Mouse (Mus musculus): ENCODE data around the gene Mrpl21. TPM values are rescaled to one million over a fixed set of nuclear protein-coding genes. Genes with fewer than 3 reads are reported as not detected.

The Mrpl21 gene
- polyA plus RNA-seq, 1 experiment from 2014 or later, result 121 TPM

DNA sequence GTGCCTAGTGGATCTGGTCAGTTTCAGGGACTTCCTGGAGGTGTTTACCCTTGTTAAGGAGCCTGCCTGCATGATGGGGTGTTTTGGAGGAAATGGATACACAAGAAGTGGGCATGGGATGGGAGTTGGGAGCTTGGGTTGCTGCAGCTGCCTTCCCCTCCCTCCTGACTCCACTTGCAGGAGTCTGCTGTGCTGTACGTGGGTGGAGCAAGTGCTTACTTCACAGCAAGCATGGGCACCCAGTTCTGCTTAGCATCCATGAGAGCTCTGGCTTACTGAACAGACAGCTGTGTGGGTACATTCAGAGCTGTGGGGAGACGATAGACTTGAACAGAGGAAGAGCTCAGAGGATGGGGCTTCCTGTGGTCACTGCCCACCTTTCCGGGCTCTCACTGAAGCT lies 58.3 kb downstream of the Mrpl21 start:
- no peak overlapping the region for H3K9ac ChIP-seq (ENCODE audit: low read length)
- no peaks in the 10 kb centered on the region for H3K36me3 ChIP-seq (ENCODE audit: control insufficient read depth, insufficient read depth, low read length)
- no peaks in the 10 kb centered on the region for H3K27me3 ChIP-seq (ENCODE audit: control insufficient read depth, insufficient read depth, low read length)
- H3K9me3 ChIP-seq (ENCODE audit: control insufficient read depth, low read length), result no peaks in the 10 kb centered on the region
- no peak overlapping the region for H3K27ac ChIP-seq (ENCODE audit: low read depth, low read length)
- no peaks in the 10 kb centered on the region for H3K4me1 ChIP-seq (ENCODE audit: control insufficient read depth, insufficient read depth, low read length)
- no peak overlapping the region for H3K4me2 ChIP-seq (ENCODE audit: low read depth)
- DNase-seq (ENCODE audit: low spot score) (no peak), ATAC-seq (ENCODE audit: insufficient read depth, low FRiP score, low TSS enrichment) (no peak)
- WGBS, result 80% methylated on average over 3 of the region's 3 CpGs
- no peak overlapping the region for H3K4me3 ChIP-seq (ENCODE audit: low read depth, low read length)

Small RNAs within 50 kb of the gene (microRNA-seq; reads per million reads assigned to microRNA genes)
- not detected for gene Mir6984

Other genes starting within 250 kb of the Mrpl21 start
- gene Ighmbp2, start 116 bp downstream of the Mrpl21 start, polyA plus RNA-seq (2014; fragmentation: Nextera tagmentation; extraction: Ambion mirVana), result 7.7 and 8.0 TPM in 2 replicates
- 6.6 and 8.0 TPM in 2 replicates for gene Cpt1a, start 39.4 kb downstream of the Mrpl21 start, polyA plus RNA-seq (2014; fragmentation: Nextera tagmentation; extraction: Ambion mirVana)
- 0.13 TPM in 1 of 2 replicates, not detected in the other for gene Tesmin, start 106.0 kb downstream of the Mrpl21 start, polyA plus RNA-seq (2014; fragmentation: Nextera tagmentation; extraction: Ambion mirVana)
- gene Gal, start 131.6 kb downstream of the Mrpl21 start, polyA plus RNA-seq (2014; fragmentation: Nextera tagmentation; extraction: Ambion mirVana), result 4.0 and 5.3 TPM in 2 replicates

All from neural tube, embryonic 11.5 days (tissue).